Mouse (Mus musculus) lung, embryonic 16.5 days (tissue): ENCODE measurements at regions not wholly inside any gene's neighbourhood (a gene's known extent, or its start where the extent isn't known, plus 50 kb on each side); places are given as distances from the start of the nearest gene placed in this dataset.

Experiments
- ATAC-seq: fragments of 200-750 bp; cut with Nextera tagmentation; 2 replicates; pipeline ENCODE4 v1.8.0; 2017; ENCODE audit warnings: low read depth, mild to moderate bottlenecking, moderate library complexity
- H3K27ac ChIP-seq: fragments of 300-500 bp; sonication (generic); 2 replicates; pipeline ENCODE4 v1.5.1; 2014; ENCODE audit warnings: mild to moderate bottlenecking, control low read depth, low read length
- H3K27me3 ChIP-seq: fragments of 300-500 bp; sonication (generic); 2 replicates; pipeline ENCODE4 v1.6.1; 2014; ENCODE audit warnings: low read depth, low read length, mixed read lengths; ENCODE audit not compliant: control insufficient read depth, insufficient read depth
- H3K36me3 ChIP-seq: fragments of 300-500 bp; sonication (generic); 2 replicates; pipeline ENCODE4 v1.6.1; 2014; ENCODE audit warnings: low read length; ENCODE audit not compliant: control insufficient read depth, insufficient read depth
- H3K4me1 ChIP-seq: fragments of 300-500 bp; sonication (generic); replicated peaks from 2 replicates; pipeline ENCODE4 v1.6.1; 2014; ENCODE audit warnings: low read length, mixed read lengths; ENCODE audit not compliant: control insufficient read depth, insufficient read depth
- H3K4me2 ChIP-seq: fragments of 300-500 bp; sonication (generic); 2 replicates; pipeline ENCODE4 v1.6.1; 2014; ENCODE audit warnings: low read depth, low read length, control low read depth
- H3K4me3 ChIP-seq: fragments of 300-500 bp; sonication (generic); 2 replicates; pipeline ENCODE4 v1.5.1; 2014; ENCODE audit warnings: mild to moderate bottlenecking, low read length, control low read depth
- H3K9ac ChIP-seq: fragments of 300-500 bp; sonication (generic); 2 replicates; pipeline ENCODE4 v1.6.1; 2014; ENCODE audit warnings: low read length, control low read depth
- H3K9me3 ChIP-seq: fragments of 300-500 bp; sonication (generic); 2 replicates; pipeline ENCODE4 v1.6.1; 2016; ENCODE audit warnings: low read length; ENCODE audit not compliant: control insufficient read depth
- WGBS: fragments of 180-500 bp; shearing (Covaris S2); extraction: QIAGEN DNeasy Blood & Tissue Kit; methylation state at CpG from one replicate; pipeline ENCODE4 v1.1.7; 2014; 5-methylcytosine and 5-hydroxymethylcytosine counted together

DNA sequence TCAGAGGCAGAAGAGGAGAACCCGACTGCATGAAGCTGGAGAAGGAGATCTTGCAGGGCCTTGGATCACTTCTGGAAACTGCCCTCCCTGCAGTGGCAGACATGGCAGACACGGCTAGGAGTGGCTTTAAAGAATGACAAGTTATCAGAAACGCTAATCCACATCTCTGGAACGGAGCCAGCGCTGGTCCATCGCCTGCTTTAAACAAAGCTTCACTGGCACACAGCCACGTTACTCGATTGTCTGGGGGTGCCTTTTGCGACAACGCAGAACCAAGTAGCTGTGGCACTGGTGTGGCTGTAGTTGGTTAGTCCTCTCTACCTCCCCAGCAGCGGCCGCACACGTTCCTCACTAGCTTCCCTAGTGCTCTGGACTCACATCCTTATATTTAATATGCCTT is 147.0 kb downstream of the Mreg start:
- Histone ChIP-seq H3K4me3 (no peak overlapping the region), H3K27me3 (no peaks in the 10 kb centered on the region), H3K27ac (no peak overlapping the region), H3K9me3 (no peaks in the 10 kb centered on the region), H3K4me1 (peaks cover 10% of the 10 kb centered on the region), H3K36me3 (no peaks in the 10 kb centered on the region), H3K4me2 (no peak overlapping the region), H3K9ac (no peak overlapping the region)
- WGBS = 27% methylated on average over 13 of the region's 13 CpGs
- no peak for ATAC-seq

DNA sequence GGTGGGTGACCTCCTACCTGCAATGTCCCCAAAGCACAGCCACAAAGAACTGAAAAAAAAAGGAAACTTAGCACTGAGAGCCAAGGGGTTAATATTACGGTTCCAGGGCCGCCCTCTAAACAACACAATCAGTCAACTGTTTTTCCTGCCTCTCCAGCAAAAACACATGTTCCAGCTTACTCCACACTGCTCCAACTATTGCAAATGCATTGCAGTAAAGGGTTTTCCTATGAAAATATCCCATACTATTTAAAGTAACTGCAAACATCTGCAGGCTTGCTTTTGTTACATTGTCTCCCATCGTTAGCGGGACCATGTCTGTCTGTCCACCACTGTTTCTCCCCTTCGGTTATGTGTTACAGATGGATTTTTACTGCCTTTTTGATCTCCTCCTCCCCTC is 151.7 kb downstream of the Mreg start:
- WGBS = 43% methylated on average over 5 of the region's 5 CpGs
- ATAC-seq = peak; percentile 61
- no peaks in the 10 kb centered on the region for H3K36me3 ChIP-seq

DNA sequence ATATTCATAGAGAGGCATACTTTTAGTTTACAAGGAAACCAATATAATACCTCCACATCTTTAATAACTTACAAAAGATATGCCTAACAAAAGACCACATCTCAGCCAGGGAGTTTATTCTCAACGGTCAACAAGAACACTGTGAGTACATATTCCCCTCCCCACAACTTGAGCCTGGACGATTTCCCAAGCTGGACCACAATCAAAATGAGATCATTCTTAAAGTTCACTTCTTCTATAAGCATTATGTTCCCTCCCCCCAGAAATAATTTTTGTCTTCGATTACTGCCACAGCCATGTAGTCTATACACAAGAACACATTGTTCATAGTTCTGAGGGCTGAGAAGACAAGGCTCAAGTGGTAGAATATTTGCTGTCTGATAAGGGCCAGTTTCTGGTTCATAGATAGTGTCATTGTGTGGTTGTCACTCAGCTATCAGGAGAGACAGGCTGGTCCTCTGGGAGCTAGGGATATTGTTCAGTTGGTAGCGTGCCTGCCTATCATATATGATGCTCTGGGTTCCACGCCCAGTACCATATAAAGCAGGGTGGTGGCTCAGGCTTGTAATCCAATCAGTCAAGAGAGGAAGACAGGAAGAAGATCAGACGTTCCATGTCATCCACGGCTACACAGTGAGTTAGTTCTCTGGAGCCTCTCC is 153.9 kb downstream of the Mreg start:
- WGBS = 43% methylated on average over 7 of the region's 7 CpGs

More for the DNA sequence above, 151.7 kb downstream of the Mreg start:
- Histone ChIP-seq H3K4me2 (no peak overlapping the region), H3K27ac (peak overlapping the region; percentile 51; the same call in 1 of the 2 replicates), H3K27me3 (no peaks in the 10 kb centered on the region), H3K4me3 (no peak overlapping the region), H3K9me3 (no peaks in the 10 kb centered on the region), H3K9ac (no peak overlapping the region), H3K4me1 (peaks cover 10% of the 10 kb centered on the region)

DNA sequence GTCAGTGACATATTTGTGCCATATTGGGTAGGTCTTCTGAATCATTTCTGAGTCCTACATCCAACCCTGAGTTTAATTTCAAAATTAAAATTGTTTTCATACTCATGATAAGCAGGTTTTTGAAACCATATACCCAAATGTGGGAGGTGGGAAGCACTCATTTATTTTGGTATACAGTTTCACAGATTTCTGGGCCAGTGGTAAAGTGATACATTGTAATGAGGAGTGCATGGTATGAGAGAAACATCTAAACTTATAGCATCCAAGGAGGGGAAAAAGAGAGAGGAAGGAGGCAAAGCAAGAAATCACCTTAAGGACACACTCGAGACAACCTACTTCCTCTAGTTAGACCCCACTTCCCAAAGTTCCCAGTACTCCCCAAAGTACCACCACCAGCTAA is 157.6 kb downstream of the Mreg start:
- ATAC-seq = no peak

More for the DNA sequence above, 153.9 kb downstream of the Mreg start:
- no peak overlapping the region for H3K9ac ChIP-seq
- no peaks in the 10 kb centered on the region for H3K27me3 ChIP-seq
- no peak overlapping the region for H3K27ac ChIP-seq
- no peak overlapping the region for H3K4me3 ChIP-seq
- no peaks in the 10 kb centered on the region for H3K36me3 ChIP-seq
- peaks cover 8% of the 10 kb centered on the region for H3K4me1 ChIP-seq
- H3K4me2 ChIP-seq = no peak overlapping the region
- ATAC-seq = peak; percentile 37; the same call in 1 of the 2 replicates
- no peaks in the 10 kb centered on the region for H3K9me3 ChIP-seq

DNA sequence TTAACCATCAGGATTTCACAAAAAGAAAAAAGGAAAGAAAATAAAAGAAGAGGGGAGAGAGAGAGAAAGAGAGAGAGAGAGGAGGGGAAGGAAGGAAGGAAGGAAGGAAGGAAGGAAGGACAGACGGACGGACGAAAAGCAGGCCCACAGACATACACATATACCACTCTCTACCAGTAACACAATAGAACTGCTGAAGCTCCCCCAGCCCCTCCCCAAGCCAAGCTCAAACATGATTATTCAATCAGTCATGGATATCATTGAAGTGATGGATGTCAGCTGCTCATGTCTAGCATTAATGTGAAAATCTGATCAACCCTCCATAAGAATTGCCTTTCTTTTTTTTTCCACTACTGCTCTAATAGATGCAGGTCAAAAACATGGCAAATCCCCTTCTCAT is 161.2 kb downstream of the Mreg start:
- H3K9ac ChIP-seq = no peak overlapping the region
- H3K27me3 ChIP-seq = no peaks in the 10 kb centered on the region
- no peak overlapping the region for H3K27ac ChIP-seq
- H3K4me2 ChIP-seq = no peak overlapping the region
- no peak overlapping the region for H3K4me3 ChIP-seq
- H3K4me1 ChIP-seq = no peaks in the 10 kb centered on the region
- WGBS = 83% methylated on average over 3 of the region's 3 CpGs
- H3K36me3 ChIP-seq = no peaks in the 10 kb centered on the region
- H3K9me3 ChIP-seq = no peaks in the 10 kb centered on the region
- no peak for ATAC-seq

More for the DNA sequence above, 157.6 kb downstream of the Mreg start:
- Histone ChIP-seq H3K4me1 (no peaks in the 10 kb centered on the region), H3K27me3 (no peaks in the 10 kb centered on the region), H3K4me2 (no peak overlapping the region), H3K27ac (no peak overlapping the region), H3K9ac (no peak overlapping the region), H3K4me3 (no peak overlapping the region), H3K36me3 (no peaks in the 10 kb centered on the region), H3K9me3 (no peaks in the 10 kb centered on the region)
- 79% methylated on average over 1 of the region's 1 CpGs for WGBS

DNA sequence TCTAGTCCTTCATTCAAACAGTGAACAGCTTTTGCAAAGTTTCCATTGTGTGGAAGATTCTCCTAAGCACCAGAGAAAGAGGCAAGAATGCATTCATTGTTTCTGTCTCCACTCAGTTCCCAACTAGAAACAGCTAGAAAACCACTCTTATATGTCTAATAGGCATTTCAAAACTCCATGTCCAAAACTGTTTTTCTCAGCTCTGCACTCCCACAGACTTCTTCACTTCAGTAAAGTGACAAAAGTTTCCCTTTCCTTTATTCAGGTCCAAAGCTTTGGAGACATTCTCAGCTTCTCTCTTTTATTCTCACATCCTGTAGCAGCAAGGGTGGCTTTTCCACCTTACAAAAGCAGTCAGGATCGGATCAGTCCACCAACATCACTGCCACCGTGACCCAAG is 166.0 kb downstream of the Mreg start:
- Histone ChIP-seq H3K9me3 (no peaks in the 10 kb centered on the region), H3K4me2 (no peak overlapping the region), H3K4me3 (no peak overlapping the region), H3K9ac (no peak overlapping the region), H3K27me3 (no peaks in the 10 kb centered on the region), H3K4me1 (no peaks in the 10 kb centered on the region), H3K27ac (no peak overlapping the region), H3K36me3 (no peaks in the 10 kb centered on the region)
- 72% methylated on average over 2 of the region's 2 CpGs for WGBS
- ATAC-seq = no peak

DNA sequence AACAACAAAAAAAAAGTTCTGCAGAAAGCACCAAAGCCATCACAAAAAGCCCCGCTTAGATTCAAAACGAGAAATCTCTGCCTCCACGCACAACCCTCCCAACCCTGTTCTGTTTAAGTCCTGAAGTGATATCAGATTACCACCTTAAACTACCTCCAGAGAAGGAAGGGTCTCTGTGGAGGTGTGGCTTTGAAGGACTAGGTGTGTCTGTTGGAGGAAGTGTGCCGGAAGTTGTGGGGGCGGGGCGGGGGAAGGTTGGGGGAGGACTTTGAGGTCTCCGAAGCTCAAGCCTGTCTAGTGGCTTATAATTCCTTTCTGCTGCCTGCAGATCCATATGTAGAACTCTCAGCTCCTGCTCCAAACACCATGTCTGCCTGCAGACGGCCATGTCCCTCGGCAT is 173.6 kb downstream of the Mreg start:
- H3K4me2 ChIP-seq = no peak overlapping the region
- no peak overlapping the region for H3K27ac ChIP-seq
- WGBS = 45% methylated on average over 9 of the region's 9 CpGs
- H3K4me1 ChIP-seq = no peaks in the 10 kb centered on the region
- H3K9ac ChIP-seq = no peak overlapping the region
- H3K36me3 ChIP-seq = no peaks in the 10 kb centered on the region
- H3K9me3 ChIP-seq = no peaks in the 10 kb centered on the region
- H3K4me3 ChIP-seq = no peak overlapping the region
- H3K27me3 ChIP-seq = no peaks in the 10 kb centered on the region
- no peak for ATAC-seq

DNA sequence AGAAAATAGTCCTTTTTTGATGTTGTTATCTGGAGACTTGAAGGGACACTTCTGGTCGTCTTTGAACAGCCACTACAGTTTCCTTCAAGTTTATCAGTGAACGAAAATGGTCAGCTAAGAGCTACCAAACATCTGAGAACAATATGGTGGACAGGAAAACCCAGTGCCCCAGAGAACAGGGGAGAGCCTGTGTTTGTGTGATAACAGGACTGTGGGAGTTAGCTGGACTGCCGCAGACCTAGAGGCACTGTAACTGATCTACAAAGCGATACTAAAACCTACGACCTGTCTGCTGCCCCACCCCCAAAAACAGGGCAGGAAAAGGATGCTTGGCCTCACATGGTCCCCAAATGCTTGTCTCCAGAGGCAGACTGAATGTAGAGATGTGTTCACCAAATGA is 175.5 kb downstream of the Mreg start:
- Histone ChIP-seq H3K27ac (no peak overlapping the region), H3K9ac (no peak overlapping the region), H3K36me3 (no peaks in the 10 kb centered on the region), H3K9me3 (no peaks in the 10 kb centered on the region), H3K27me3 (no peaks in the 10 kb centered on the region), H3K4me3 (no peak overlapping the region), H3K4me1 (no peaks in the 10 kb centered on the region), H3K4me2 (no peak overlapping the region)
- ATAC-seq = no peak
- WGBS = 33% methylated on average over 5 of the region's 5 CpGs

DNA sequence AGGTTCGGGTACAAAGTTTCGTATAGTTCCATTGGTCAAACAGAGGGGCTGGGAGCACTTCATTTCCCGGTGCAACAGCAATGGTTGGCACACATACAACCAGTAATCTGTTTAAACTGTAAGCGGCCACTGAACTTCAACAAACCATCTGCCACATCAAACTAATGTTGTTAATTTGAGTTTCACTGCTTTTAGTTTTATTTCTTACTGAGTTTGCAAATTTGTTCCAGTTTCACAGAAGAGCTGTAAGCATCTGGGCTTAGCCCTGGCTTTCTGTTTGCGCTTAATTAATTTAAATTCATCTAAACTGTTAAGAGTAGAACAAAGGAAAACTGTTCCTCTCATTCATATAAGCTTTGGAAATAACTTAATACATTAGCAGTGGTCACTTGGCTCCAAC is 176.0 kb downstream of the Mreg start:
- H3K36me3 ChIP-seq = no peaks in the 10 kb centered on the region
- H3K27ac ChIP-seq = no peak overlapping the region
- H3K9me3 ChIP-seq = no peaks in the 10 kb centered on the region
- no peak overlapping the region for H3K4me2 ChIP-seq
- WGBS = 61% methylated on average over 5 of the region's 5 CpGs
- no peak overlapping the region for H3K4me3 ChIP-seq
- no peaks in the 10 kb centered on the region for H3K4me1 ChIP-seq
- no peaks in the 10 kb centered on the region for H3K27me3 ChIP-seq
- H3K9ac ChIP-seq = no peak overlapping the region
- no peak for ATAC-seq

DNA sequence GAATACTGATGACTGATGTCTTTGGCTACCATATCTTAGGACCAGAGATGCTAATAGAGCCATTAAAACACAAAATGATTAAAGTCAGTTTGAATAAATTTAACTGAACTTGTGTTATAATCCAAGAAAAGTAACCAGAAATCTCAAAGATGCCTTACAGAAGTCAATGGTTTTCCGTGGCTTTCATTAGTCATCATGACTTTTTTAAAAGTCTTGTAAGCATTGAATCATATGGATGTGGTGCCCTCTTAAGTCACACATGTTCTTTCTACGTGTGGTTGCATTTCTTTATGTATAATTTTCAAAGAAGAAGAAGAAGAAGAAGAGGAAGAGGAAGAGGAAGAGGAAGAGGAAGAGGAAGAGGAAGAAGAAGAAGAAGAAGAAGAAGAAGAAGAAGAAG is 178.2 kb downstream of the Mreg start:
- no peaks in the 10 kb centered on the region for H3K9me3 ChIP-seq
- H3K4me2 ChIP-seq = no peak overlapping the region
- ATAC-seq = no peak
- no peaks in the 10 kb centered on the region for H3K36me3 ChIP-seq
- no peak overlapping the region for H3K9ac ChIP-seq
- H3K4me1 ChIP-seq = no peaks in the 10 kb centered on the region
- WGBS = 74% methylated on average over 2 of the region's 2 CpGs
- H3K27me3 ChIP-seq = no peaks in the 10 kb centered on the region
- H3K4me3 ChIP-seq = no peak overlapping the region
- no peak overlapping the region for H3K27ac ChIP-seq
